Mouse (Mus musculus) C2C12 (cell line): ENCODE results near the gene Stat5a. TPM values are rescaled to one million over a fixed set of nuclear protein-coding genes. Genes with fewer than 3 reads are reported as not detected.

Experiments
- H3K27me3 ChIP-seq: one replicate; pipeline ENCODE4 v1.6.1; 2011; ENCODE audit not compliant: control insufficient read depth, insufficient read depth, insufficient read length
- H3K36me3 ChIP-seq: one replicate; pipeline ENCODE4 v1.6.1; 2011; ENCODE audit not compliant: control insufficient read depth, insufficient read depth
- H3K4me3 ChIP-seq: one replicate; pipeline ENCODE4 v1.5.1; 2011; ENCODE audit warnings: mild to moderate bottlenecking, control low read depth; ENCODE audit not compliant: poor library complexity, insufficient read depth, severe bottlenecking
- H3K79me2 ChIP-seq: one replicate; pipeline ENCODE4 v1.6.1; 2011; ENCODE audit not compliant: control insufficient read depth, insufficient read depth
- H3K79me3 ChIP-seq: one replicate; pipeline ENCODE4 v1.6.1; 2011; ENCODE audit warnings: low read depth, control low read depth
- H3ac ChIP-seq: one replicate; pipeline ENCODE3; 2011; ENCODE audit warnings: low read depth; ENCODE audit not compliant: control insufficient read depth, insufficient read length
- CEBPB ChIP-seq: IDR thresholded peaks from one replicate; pipeline ENCODE4 v1.6.1; 2011; ENCODE audit warnings: low read depth, mild to moderate bottlenecking, control low read depth, moderate library complexity
- CTCF ChIP-seq: IDR thresholded peaks from one replicate; pipeline ENCODE4 v1.5.1; 2011; ENCODE audit not compliant: control insufficient read depth, insufficient read depth, insufficient read length
- FOSL1 ChIP-seq: IDR thresholded peaks from one replicate; pipeline ENCODE4 v1.8.0; 2011; ENCODE audit warnings: mild to moderate bottlenecking, low read length; ENCODE audit not compliant: poor library complexity, insufficient read depth, severe bottlenecking
- MAX ChIP-seq: IDR thresholded peaks from one replicate; pipeline ENCODE4 v1.6.1; 2011; ENCODE audit warnings: mild to moderate bottlenecking, control low read depth
- MYOD1 ChIP-seq: IDR thresholded peaks from one replicate; pipeline ENCODE4 v1.6.1; 2011; ENCODE audit warnings: low read depth; ENCODE audit not compliant: control insufficient read depth, insufficient read length
- MYOG ChIP-seq: IDR thresholded peaks from one replicate; pipeline ENCODE4 v1.6.1; 2011; ENCODE audit not compliant: control insufficient read depth, insufficient read length; ENCODE audit errors: extremely low read depth
- USF1 ChIP-seq: IDR thresholded peaks from one replicate; pipeline ENCODE4 v1.6.1; 2011; ENCODE audit warnings: low read depth, mild to moderate bottlenecking, control low read depth, moderate library complexity
- polyA plus RNA-seq: library from polyadenylated mRNA; unstranded; fragments of >200 nt; fragmentation: generic; extraction: Trizol; gene quantifications from one replicate; pipeline ENCODE4 v1.2.1, GENCODE M21; 2012; ENCODE audit warnings: missing spikeins

Gene Stat5a
- polyA plus RNA-seq, 1 experiment = 13.3 TPM

- Histone ChIP-seq H3K36me3 (no peaks in the 10 kb centered on the region), H3K79me3 (no peaks in the 10 kb centered on the region), H3ac (no peak overlapping the region), H3K79me2 (no peaks in the 10 kb centered on the region), H3K4me3 (no peak overlapping the region), H3K27me3 (peaks cover 4% of the 10 kb centered on the region)
- TF ChIP-seq FOSL1 (no peak), MYOG (no peak), MAX (no peak), CEBPB (no peak)
Measured at GRCm38 (mm10) chr11:100822365-100822764, 36.8 kb upstream of the Stat5a start.

- Histone ChIP-seq H3K79me2 (no peaks in the 10 kb centered on the region), H3K27me3 (peaks cover 4% of the 10 kb centered on the region), H3ac (no peak overlapping the region), H3K79me3 (no peaks in the 10 kb centered on the region), H3K4me3 (no peak overlapping the region), H3K36me3 (no peaks in the 10 kb centered on the region)
- TF ChIP-seq CEBPB (no peak), CTCF (no peak), MYOG (no peak), FOSL1 (no peak), USF1 (no peak), MAX (no peak), MYOD1 (no peak)
Measured at GRCm38 (mm10) chr11:100823543-100824313, 35.4 kb upstream of the Stat5a start.

GRCm38 (mm10) chr11:100824496-100824895 lies 34.7 kb upstream of the Stat5a start:
- Histone ChIP-seq H3ac (no peak overlapping the region), H3K4me3 (no peak overlapping the region), H3K27me3 (peaks cover 7% of the 10 kb centered on the region), H3K79me2 (no peaks in the 10 kb centered on the region), H3K79me3 (no peaks in the 10 kb centered on the region), H3K36me3 (no peaks in the 10 kb centered on the region)
- TF ChIP-seq MYOD1 = no peak
- no peak for TF ChIP-seq MYOG
- no peak for TF ChIP-seq CEBPB
- no peak for TF ChIP-seq CTCF
- no peak for TF ChIP-seq USF1
- TF ChIP-seq MAX = no peak
- TF ChIP-seq FOSL1 = no peak

- no peaks in the 10 kb centered on the region for H3K79me2 ChIP-seq
- no peaks in the 10 kb centered on the region for H3K79me3 ChIP-seq
- no peak overlapping the region for H3ac ChIP-seq
- no peak overlapping the region for H3K4me3 ChIP-seq
- TF ChIP-seq MAX (no peak), USF1 (no peak), FOSL1 (no peak), CEBPB (no peak), CTCF (no peak), MYOG (no peak), MYOD1 (no peak)
- H3K27me3 ChIP-seq = peaks cover 9% of the 10 kb centered on the region
- no peaks in the 10 kb centered on the region for H3K36me3 ChIP-seq
Measured at GRCm38 (mm10) chr11:100825451-100825850, 33.7 kb upstream of the Stat5a start.

- H3ac ChIP-seq = no peak overlapping the region
- H3K79me2 ChIP-seq = no peaks in the 10 kb centered on the region
- H3K4me3 ChIP-seq = no peak overlapping the region
- no peak for TF ChIP-seq MAX
- no peak for TF ChIP-seq MYOD1
- no peak for TF ChIP-seq CEBPB
- no peak for TF ChIP-seq CTCF
- no peak for TF ChIP-seq FOSL1
- no peak for TF ChIP-seq USF1
- no peak for TF ChIP-seq MYOG
- no peaks in the 10 kb centered on the region for H3K36me3 ChIP-seq
- H3K79me3 ChIP-seq = no peaks in the 10 kb centered on the region
- peaks cover 9% of the 10 kb centered on the region for H3K27me3 ChIP-seq
Measured at GRCm38 (mm10) chr11:100826161-100826866, 32.8 kb upstream of the Stat5a start.
